Mouse (Mus musculus) bone marrow macrophage, adult 2 months (primary cell): ENCODE measurements around the gene Sec23a.

Experiments
- CTCF ChIP-seq: IDR thresholded peaks from 2 replicates; pipeline ENCODE4 v1.5.1; 2012; ENCODE audit warnings: low read depth, mild to moderate bottlenecking, low read length, moderate library complexity
- POLR2A ChIP-seq: IDR thresholded peaks from 2 replicates; pipeline ENCODE4 v1.6.1; 2012; ENCODE audit warnings: mild to moderate bottlenecking, low read depth, low read length, borderline replicate concordance

DNA sequence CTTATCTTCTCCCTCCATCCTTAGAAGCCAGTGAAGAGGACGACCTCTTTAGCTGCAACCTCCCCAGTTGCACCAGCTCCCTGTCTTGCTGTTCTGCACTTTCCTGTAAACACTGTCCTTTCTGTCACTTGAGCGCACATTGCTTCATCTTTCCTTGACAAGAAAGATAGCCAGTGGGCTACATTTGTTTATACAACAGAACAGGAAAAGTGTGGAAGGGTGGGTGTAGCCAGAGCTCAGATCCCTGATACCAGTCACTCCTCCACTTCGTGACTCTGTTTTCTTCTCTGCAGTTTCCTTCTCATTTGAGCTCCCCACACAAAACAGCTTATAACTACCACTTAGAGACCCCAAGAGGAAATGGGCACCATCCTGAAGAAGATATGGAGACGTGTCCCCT lies 77.2 kb downstream of the Sec23a start:
- TF ChIP-seq CTCF (no peak), POLR2A (no peak)
